Mouse (Mus musculus) monocyte, adult 5-6 weeks (primary cell): ENCODE data around the gene Slc9a9. TPM values are rescaled to one million over a fixed set of nuclear protein-coding genes. Genes with fewer than 3 reads are reported as not detected.
A peak's percentile ranks its signal among the peaks of the same experiment; 100 is the strongest.

ENCODE experiments used
- ATAC-seq: fragments of 153-309, 156-312 bp; replicated peaks from 2 replicates; pipeline ENCODE4 v1.8.0; 2017; ENCODE audit warnings: mild to moderate bottlenecking; ENCODE audit not compliant: low TSS enrichment, insufficient number of reproducible peaks, severe bottlenecking, poor library complexity, low FRiP score
- total RNA-seq: library from RNA; stranded (forward); fragments of 200-1000, 200-491, 200-594 nt; gene quantifications from 3 replicates; pipeline ENCODE4 v1.2.3, GENCODE M21; 2017

Gene Slc9a9
- total RNA-seq, 1 experiment from 2014 or later = 49.1 TPM

- ATAC-seq = no peak
Observed at GRCm38 (mm10) chr9:95088221-95088620, 418.5 kb downstream of the Slc9a9 start.

- no peak for ATAC-seq
Observed at GRCm38 (mm10) chr9:95089050-95089449, 419.3 kb downstream of the Slc9a9 start.

- no peak for ATAC-seq
Observed at GRCm38 (mm10) chr9:95096486-95096885, 426.8 kb downstream of the Slc9a9 start.

- ATAC-seq = no peak
Observed at GRCm38 (mm10) chr9:95105768-95106167, 436.1 kb downstream of the Slc9a9 start.

- ATAC-seq = no peak
Observed at GRCm38 (mm10) chr9:95109799-95110198, 440.1 kb downstream of the Slc9a9 start.

GRCm38 (mm10) chr9:95110768-95111167, 441.1 kb downstream of the Slc9a9 start:
- ATAC-seq = no peak

- no peak for ATAC-seq
Observed at GRCm38 (mm10) chr9:95111732-95112131, 442.0 kb downstream of the Slc9a9 start.

GRCm38 (mm10) chr9:95113157-95114135, 443.7 kb downstream of the Slc9a9 start:
- ATAC-seq = no peak

- peak; percentile 85 for ATAC-seq
Observed at GRCm38 (mm10) chr9:95120062-95120461, 450.4 kb downstream of the Slc9a9 start.

GRCm38 (mm10) chr9:95121151-95121835, 451.6 kb downstream of the Slc9a9 start:
- no peak for ATAC-seq

- no peak for ATAC-seq
Observed at GRCm38 (mm10) chr9:95125683-95126082, 456.0 kb downstream of the Slc9a9 start.

- ATAC-seq = no peak
Observed at GRCm38 (mm10) chr9:95127774-95128173, 458.1 kb downstream of the Slc9a9 start.

- no peak for ATAC-seq
Observed at GRCm38 (mm10) chr9:95149206-95149729, 479.6 kb downstream of the Slc9a9 start.

GRCm38 (mm10) chr9:95150096-95150495, 480.4 kb downstream of the Slc9a9 start:
- ATAC-seq = no peak

GRCm38 (mm10) chr9:95150597-95150996, 480.9 kb downstream of the Slc9a9 start:
- ATAC-seq = no peak

- ATAC-seq = no peak
Observed at GRCm38 (mm10) chr9:95150998-95151397, 481.3 kb downstream of the Slc9a9 start.

GRCm38 (mm10) chr9:95151746-95152145, 482.0 kb downstream of the Slc9a9 start:
- ATAC-seq = 0 out of 2 replicates have a peak, but pooled peaks have one; percentile 35

- no peak for ATAC-seq
Observed at GRCm38 (mm10) chr9:95153966-95154365, 484.3 kb downstream of the Slc9a9 start.

GRCm38 (mm10) chr9:95157948-95158347, 488.2 kb downstream of the Slc9a9 start:
- ATAC-seq = no peak
